Mouse (Mus musculus) stomach, postnatal 0 days (tissue): ENCODE results near the gene Fgf22.

Experiments
- CTCF ChIP-seq: IDR thresholded peaks from 2 replicates; pipeline ENCODE4 v1.5.1; 2016; ENCODE audit warnings: antibody characterized with exemption, low read depth, mild to moderate bottlenecking, moderate library complexity
- EP300 ChIP-seq: optimal IDR thresholded peaks from 2 replicates; pipeline ENCODE3; 2016; ENCODE audit warnings: antibody characterized with exemption

GRCm38 (mm10) chr10:79798289-79798928, 43.5 kb downstream of the Fgf22 start:
- no peak for TF ChIP-seq EP300
- TF ChIP-seq CTCF = no peak
